Mouse (Mus musculus) erythroblast, embryonic 14.5 days (primary cell): ENCODE results near the gene Cdc27.

Experiments
- GATA1 ChIP-seq: IDR thresholded peaks from 2 replicates; pipeline ENCODE4 v1.6.1; 2012; ENCODE audit warnings: low read length, inconsistent platforms, mixed read lengths
- TAL1 ChIP-seq: IDR thresholded peaks from 3 replicates; pipeline ENCODE4 v1.6.1; 2012; ENCODE audit warnings: low read length, inconsistent platforms, mixed read lengths

GRCm38 (mm10) chr11:104582630-104583364, 32.4 kb upstream of the Cdc27 start:
- TF ChIP-seq GATA1 = no peak
- TF ChIP-seq TAL1 = no peak
